Mouse (Mus musculus): ENCODE results near the gene Plau.

Gene Plau

GRCm38 (mm10) chr14:20806116-20806840 lies 30.2 kb upstream of the Plau start:
- peak in 1 of 2 experiments; percentile 56 for DNase-seq

- DNase-seq: no peak
These were observed 27.1 kb upstream of the Plau start for GRCm38 (mm10) chr14:20809349-20809748.

GRCm38 (mm10) chr14:20809820-20810219 lies 26.6 kb upstream of the Plau start:
- DNase-seq: no peak

- DNase-seq: no peak
These were observed 25.2 kb upstream of the Plau start for GRCm38 (mm10) chr14:20811236-20811635.

- no peak for DNase-seq
These were observed 24.6 kb upstream of the Plau start for GRCm38 (mm10) chr14:20811779-20812406.

- no peak for DNase-seq
These were observed 21.0 kb upstream of the Plau start for GRCm38 (mm10) chr14:20815448-20815847.

GRCm38 (mm10) chr14:20824517-20824916 lies 11.9 kb upstream of the Plau start:
- no peak for DNase-seq

GRCm38 (mm10) chr14:20825516-20825915 lies 10.9 kb upstream of the Plau start:
- DNase-seq: no peak

GRCm38 (mm10) chr14:20827061-20827460 lies 9.4 kb upstream of the Plau start:
- no peak for DNase-seq

- DNase-seq: no peak
These were observed 9.0 kb upstream of the Plau start for GRCm38 (mm10) chr14:20827491-20827890.

GRCm38 (mm10) chr14:20828524-20828923 lies 7.9 kb upstream of the Plau start:
- DNase-seq: no peak

- no peak for DNase-seq
These were observed 6.7 kb upstream of the Plau start for GRCm38 (mm10) chr14:20829523-20830366.

GRCm38 (mm10) chr14:20831141-20831910 lies 5.1 kb upstream of the Plau start:
- DNase-seq: no peak

- DNase-seq: no peak
These were observed 4.5 kb upstream of the Plau start for GRCm38 (mm10) chr14:20831915-20832314.

- no peak for DNase-seq
These were observed 2.9 kb upstream of the Plau start for GRCm38 (mm10) chr14:20833525-20833924.

GRCm38 (mm10) chr14:20834136-20834535 lies 2.3 kb upstream of the Plau start:
- DNase-seq: no peak

- no peak for DNase-seq
These were observed 481 bp downstream of the Plau start for GRCm38 (mm10) chr14:20836905-20837376.

- DNase-seq: no peak
These were observed 1.2 kb downstream of the Plau start for GRCm38 (mm10) chr14:20837681-20838080.

GRCm38 (mm10) chr14:20841526-20841925 lies 5.1 kb downstream of the Plau start:
- DNase-seq: no peak

- DNase-seq: no peak
These were observed 6.2 kb downstream of the Plau start for GRCm38 (mm10) chr14:20842629-20843028.

GRCm38 (mm10) chr14:20844126-20844525 lies 7.7 kb downstream of the Plau start:
- no peak for DNase-seq

- no peak for DNase-seq
These were observed 8.5 kb downstream of the Plau start for GRCm38 (mm10) chr14:20844671-20845576.

All from lung, postnatal 4 days (tissue).